Mouse (Mus musculus) fibroblast of lung, adult 2 months (primary cell): Measurements from ENCODE around the gene Cdc37.
A peak's percentile ranks its signal among the peaks of the same experiment; 100 is the strongest.

Experiments used
- DNase-seq: peaks from one replicate; pipeline ENCODE4 v3.0.0-alpha.2; 2011; ENCODE audit warnings: low read depth

Gene Cdc37

DNA sequence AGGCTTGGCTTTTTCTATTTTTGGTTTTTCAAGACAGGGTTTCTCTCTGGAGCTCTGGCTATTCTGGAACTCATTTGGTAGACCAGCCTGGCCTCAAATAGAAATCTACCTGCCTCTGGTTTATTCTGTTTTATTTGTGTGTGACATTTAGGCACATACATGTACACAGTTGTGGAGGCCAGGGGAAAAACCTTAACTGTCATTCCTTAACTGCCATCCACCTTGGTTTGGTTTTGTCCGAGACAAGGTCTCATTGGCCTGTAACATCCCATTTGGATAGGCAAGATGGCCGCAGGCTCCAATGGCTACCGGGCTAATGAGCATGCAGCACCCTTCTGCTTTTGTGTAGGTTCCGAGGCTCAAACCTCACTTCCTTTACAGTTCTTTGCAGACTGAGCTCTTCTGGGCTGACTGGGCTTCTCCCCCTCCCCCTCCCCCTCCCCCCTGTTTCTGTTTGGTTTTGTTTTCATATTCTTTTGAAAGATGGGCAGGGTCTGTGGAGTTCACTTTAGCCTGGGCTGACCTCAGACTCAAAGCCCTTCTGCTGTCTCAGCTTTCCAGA lies 14.4 kb downstream of the Cdc37 start:
- no peak for DNase-seq

GRCm38 (mm10) chr9:21134595-21135328 lies 15.0 kb downstream of the Cdc37 start:
- peak; percentile 96 for DNase-seq

DNA sequence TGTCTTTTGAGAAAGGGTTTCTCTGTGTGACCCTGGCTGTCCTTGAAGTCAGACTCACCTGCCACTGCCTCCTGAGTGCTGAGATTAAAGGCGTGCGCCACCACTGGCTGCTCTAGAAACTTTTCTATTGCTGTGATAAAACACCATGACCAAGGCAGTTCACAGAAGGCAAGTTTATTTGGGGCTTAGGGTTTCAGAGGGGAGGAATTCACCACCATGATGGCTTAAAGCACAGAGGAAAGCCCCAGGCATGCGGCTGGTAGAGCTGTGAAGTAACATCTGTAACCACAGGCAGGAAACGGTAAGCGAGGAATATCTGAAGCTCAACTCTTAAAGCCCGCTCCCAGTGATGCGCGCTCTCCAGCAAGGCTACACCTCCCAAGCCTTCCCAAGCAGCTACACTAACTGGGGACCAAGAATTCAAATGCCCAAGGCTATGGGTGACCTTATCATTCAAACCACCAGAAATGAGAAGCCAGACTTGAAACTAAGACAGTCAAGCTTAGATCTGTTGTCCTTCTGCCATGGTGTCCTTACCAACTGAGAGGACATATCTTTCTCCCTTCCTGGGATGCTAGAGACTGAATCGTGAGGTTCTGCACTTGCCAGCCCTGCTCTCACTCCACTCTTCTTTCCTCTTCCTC lies 16.6 kb downstream of the Cdc37 start:
- DNase-seq, result no peak

DNA sequence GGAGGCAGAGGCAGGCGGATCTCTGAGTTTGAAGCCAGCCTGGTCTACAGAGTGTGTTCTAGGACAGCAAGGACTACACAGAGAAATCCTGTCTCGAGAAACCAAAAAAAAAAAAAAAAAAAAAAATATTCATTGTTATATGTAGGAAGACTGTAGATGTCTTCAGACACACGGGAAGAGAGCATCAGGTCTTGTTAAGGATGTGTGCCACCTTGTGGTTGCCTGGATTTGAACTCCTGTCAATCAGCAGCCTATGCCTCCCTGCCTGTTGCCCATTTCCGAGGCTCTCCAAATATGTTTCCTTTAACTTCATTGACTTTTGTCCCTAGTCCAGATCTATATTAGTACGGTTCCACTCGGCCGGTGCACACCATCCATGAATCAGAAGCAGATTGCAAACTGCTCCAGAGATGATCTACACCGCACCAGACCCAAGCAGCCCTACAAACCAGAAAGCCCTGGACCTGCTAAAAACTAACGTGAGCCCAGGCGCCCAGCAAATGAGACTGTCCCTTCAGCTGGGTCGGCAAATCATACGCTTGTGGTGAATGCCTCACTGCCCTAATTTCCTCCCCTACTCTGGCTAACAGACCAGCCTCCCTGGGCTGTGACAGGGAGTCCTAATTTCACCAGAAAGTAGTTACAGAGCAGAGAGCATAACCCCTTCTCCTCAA lies 17.5 kb downstream of the Cdc37 start:
- no peak for DNase-seq

GRCm38 (mm10) chr9:21131059-21131956 lies 18.5 kb downstream of the Cdc37 start, which contains the start of gene Tyk2:
Gene Tyk2 (minus strand): TSS chr9:21131243.
- peak; percentile 98 for DNase-seq

DNA sequence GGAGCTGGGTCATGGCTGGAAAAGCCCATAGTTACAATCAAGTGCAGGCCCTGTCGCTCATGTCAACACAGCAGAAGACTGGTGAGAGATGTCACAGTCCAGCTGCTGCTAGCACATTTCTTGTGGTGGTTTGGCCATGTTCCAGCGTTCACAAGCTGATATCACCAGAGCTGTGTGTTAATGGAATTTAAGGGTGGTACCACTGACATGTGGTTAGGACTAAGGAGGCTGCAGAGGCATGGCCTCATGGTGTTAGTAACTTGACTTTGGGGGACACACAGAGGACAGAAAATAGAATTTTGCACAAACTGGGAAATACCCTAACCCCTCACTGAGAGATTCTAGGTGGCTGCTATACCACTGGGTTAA lies 23.5 kb downstream of the Cdc37 start:
- DNase-seq, result no peak

GRCm38 (mm10) chr9:21125502-21126258 lies 24.1 kb downstream of the Cdc37 start:
- DNase-seq, result no peak

- DNase-seq, result no peak
Measured at GRCm38 (mm10) chr9:21124837-21125236, 24.9 kb downstream of the Cdc37 start.

- no peak for DNase-seq
Measured at GRCm38 (mm10) chr9:21121483-21121882, 28.3 kb downstream of the Cdc37 start.

DNA sequence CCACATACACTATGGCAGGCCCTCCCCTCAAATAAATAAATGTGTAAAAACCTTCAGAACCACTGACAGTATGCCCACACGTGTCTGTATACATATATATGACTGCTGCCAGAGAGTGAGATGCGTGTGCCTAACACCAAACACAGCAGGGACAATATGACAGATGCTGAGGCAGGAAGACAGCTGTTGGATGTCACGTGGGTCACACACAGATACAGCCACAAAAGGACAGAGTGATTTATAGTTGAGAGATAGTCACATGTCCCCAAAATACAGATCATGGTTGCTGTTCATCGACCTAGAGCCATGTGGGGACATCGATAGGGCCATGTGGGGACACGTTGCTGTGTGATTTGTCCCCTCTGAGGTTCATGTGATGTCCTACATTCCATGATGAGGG lies 32.7 kb downstream of the Cdc37 start:
- no peak for DNase-seq

GRCm38 (mm10) chr9:21115105-21115504 lies 34.7 kb downstream of the Cdc37 start:
- DNase-seq, result no peak

- DNase-seq, result no peak
Measured at GRCm38 (mm10) chr9:21114190-21114589, 35.6 kb downstream of the Cdc37 start.

DNA sequence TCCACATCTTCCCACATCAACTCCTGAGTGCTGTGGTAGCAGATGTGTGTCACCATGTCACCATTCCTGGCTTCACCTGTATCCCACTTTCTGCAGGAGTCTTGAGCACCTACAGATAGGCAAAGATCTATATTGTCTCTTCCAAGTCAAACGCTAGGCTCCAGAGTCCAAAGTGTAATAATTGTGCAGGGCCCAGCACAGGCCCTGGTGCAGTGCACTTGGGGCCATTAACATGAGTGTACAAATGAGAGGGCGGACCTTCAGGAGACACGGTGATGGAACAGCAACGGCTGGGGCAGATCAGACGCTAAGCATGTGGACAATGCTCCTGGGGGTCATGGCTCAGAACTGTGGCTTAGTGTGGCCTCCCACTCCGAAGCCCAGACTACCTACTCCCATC lies 36.0 kb downstream of the Cdc37 start:
- DNase-seq, result no peak

GRCm38 (mm10) chr9:21107607-21108237 lies 42.1 kb downstream of the Cdc37 start:
- DNase-seq, result no peak

DNA sequence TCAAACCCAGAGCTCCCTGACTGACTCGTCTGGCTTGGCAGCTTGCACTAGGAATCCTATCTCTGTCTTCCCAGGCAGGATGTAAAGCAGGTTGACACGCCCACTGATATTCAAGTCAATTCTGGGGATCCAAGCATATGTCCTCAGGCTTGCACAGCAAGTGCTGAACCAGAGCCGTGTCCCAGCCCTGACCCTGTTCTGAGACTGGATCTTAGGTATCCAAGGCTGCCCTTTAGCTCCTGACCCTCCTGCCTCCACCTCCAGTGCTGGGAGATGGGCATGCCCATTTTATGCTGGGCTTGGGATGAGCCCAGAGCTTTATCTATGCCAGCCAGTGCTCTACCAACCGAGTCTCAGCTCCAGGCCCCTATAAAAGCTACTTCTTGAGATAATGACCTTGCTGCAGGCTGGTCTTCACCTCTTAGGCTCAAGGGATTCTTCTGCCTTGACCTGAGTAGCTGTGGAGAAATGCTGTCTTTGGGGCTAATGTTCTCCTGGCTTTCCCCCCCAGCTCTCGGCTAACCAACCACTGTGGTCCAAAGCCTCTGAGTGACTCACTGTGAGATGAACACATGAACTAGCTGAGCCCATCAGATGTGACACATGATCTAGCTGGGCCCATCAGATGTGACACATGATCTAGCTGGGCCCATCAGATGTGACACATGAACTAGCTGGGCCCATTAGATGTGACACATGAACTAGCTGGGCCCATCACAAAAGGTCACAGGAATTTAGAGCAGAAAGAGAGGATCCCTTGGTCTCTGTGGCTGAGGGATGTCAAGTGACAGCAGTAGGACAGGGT lies 43.8 kb downstream of the Cdc37 start:
- DNase-seq, result no peak

DNA sequence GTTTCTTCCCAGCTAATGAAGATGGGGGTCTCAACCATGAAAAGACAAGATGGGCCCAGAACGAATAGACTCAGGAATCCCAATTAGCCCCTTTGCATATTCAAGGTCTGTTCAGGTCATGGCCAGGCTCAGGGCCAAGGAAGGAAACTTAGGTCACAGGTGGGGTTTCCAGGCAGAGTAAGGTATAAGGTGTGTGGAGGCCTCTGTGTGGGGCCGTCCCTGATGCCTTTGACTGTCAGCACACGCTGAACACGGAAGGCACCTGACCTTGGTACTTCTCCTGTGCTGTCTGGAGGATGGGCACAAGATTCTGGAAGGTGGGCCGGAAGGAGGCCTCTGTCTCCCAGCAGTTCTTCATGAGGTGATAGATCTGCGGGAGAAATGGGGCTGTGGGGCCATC lies 45.0 kb downstream of the Cdc37 start:
- no peak for DNase-seq

- DNase-seq, result no peak
Measured at GRCm38 (mm10) chr9:21102076-21102475, 47.7 kb downstream of the Cdc37 start.

GRCm38 (mm10) chr9:21100447-21101161 lies 49.2 kb downstream of the Cdc37 start:
- DNase-seq, result no peak

DNA sequence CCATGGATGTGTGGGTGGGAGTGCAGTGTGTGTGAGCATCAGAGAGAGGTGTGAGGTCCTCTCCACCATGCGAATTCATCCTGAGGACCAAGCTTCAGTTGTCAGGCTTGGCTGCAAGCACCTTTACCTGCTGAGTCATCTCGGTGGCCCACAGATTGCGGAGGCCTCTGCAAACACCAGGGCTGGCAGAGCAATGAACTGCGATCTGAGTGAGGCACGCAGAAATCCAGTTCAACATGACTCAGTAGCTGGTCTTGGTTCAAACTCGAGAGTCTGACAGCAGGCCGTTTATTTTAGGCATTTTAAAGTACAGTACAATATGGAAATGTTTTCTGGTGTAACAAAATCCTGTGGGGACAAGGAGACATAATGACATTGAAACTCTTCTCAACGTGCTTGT lies 52.0 kb downstream of the Cdc37 start:
- no peak for DNase-seq
